Mouse (Mus musculus): ENCODE results near the gene BC024978.

BC024978 gene

DNA sequence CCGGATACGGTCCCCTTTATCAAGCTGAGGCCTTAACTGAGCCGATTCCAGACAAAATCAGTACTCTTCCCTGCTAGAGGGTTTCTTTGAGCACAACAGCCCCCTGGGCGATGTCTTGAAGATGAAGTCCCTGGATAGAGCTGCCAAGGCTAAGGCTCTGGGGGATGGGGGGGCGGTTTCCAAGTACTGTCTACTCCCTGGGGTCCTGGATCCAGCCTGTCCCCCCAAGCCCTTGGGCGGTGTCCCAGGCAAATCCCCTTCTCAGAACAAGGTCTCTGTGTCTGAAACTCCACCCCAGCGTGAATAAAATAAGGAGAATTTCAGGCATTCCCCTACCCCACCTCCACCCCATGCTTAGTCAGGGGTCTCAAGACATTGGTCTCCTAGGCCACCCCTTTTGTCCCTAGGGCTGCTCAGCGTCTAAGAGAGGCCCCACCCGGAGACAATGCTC is 63.7 kb downstream of the BC024978 start:
- DNase-seq (ENCODE audit: low read depth), result no peak

DNA sequence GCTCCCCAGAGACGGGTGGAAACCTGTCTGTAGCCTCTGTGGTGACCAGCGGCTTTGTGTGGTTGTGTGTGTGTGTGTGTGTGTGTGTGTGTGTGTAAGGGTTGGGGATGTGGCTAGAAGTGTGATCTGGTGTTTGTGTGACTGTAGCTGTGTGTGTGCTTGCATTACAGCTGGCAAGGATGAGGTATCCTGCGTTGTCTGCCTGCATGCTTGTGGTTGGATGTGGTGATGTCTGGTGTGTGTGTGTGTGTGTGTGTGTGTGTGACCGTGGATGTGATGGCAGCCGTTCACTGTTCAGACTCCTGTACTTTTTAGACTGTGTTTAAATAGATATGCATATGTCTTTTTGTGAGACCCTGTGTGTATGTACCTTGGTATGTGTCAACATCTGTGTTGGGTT is 64.2 kb downstream of the BC024978 start:
- no peak for DNase-seq (ENCODE audit: low read depth)
